Mouse (Mus musculus): Measurements from ENCODE around the gene Cldn10.

GRCm38 (mm10) chr14:118864905-118865304, 77.2 kb downstream of the Cldn10 start:
- TF ChIP-seq CTCF (IDR thresholded peaks at IDR 0.05; ENCODE audit: low read depth) (no peak), EP300 (optimal IDR thresholded peaks at IDR 0.05) (no peak)

Measured in stomach, postnatal 0 days (tissue).